Mouse (Mus musculus) forebrain, embryonic 14.5 days (tissue): Measurements from ENCODE around the gene Sec11a. TPM values are rescaled to one million over a fixed set of nuclear protein-coding genes. Genes with fewer than 3 reads are reported as not detected.
A peak's percentile ranks its signal among the peaks of the same experiment; 100 is the strongest.

Experiments used
- ATAC-seq: fragments of 200-750 bp; cut with Nextera tagmentation; 2 replicates; pipeline ENCODE4 v1.8.0; 2017; ENCODE audit warnings: mild to moderate bottlenecking, moderate library complexity
- DNase-seq: peaks from one replicate; pipeline ENCODE4 v3.0.0-alpha.2; 2015; ENCODE audit warnings: low spot score
- H3K27ac ChIP-seq: fragments of 300-500 bp; sonication (generic); 2 replicates; pipeline ENCODE4 v1.5.1; 2014; ENCODE audit warnings: low read depth, mild to moderate bottlenecking, control low read depth, low read length, moderate library complexity
- H3K27me3 ChIP-seq: fragments of 300-500 bp; sonication (generic); replicated peaks from 2 replicates; pipeline ENCODE4 v1.6.1; 2014; ENCODE audit warnings: low read length, control low read depth, mixed read lengths; ENCODE audit not compliant: control insufficient read depth, insufficient read depth
- H3K36me3 ChIP-seq: fragments of 300-500 bp; sonication (generic); 2 replicates; pipeline ENCODE4 v1.6.1; 2014; ENCODE audit warnings: low read length, control low read depth; ENCODE audit not compliant: control insufficient read depth, insufficient read depth
- H3K4me1 ChIP-seq: fragments of 300-500 bp; sonication (generic); 2 replicates; pipeline ENCODE4 v1.6.1; 2014; ENCODE audit warnings: antibody characterized with exemption, low read length, control low read depth; ENCODE audit not compliant: control insufficient read depth, insufficient read depth
- H3K4me2 ChIP-seq: fragments of 300-500 bp; sonication (generic); 2 replicates; pipeline ENCODE4 v1.6.1; 2014; ENCODE audit warnings: mild to moderate bottlenecking, control low read depth, low read length
- H3K4me3 ChIP-seq: fragments of 300-500 bp; sonication (generic); 2 replicates; pipeline ENCODE4 v1.5.1; 2014; ENCODE audit warnings: low read depth, low read length, control low read depth
- H3K9ac ChIP-seq: fragments of 300-500 bp; sonication (generic); 2 replicates; pipeline ENCODE4 v1.6.1; 2014; ENCODE audit warnings: mild to moderate bottlenecking, low read length, control low read depth, moderate library complexity
- H3K9me3 ChIP-seq: fragments of 300-500 bp; sonication (generic); replicated peaks from 2 replicates; pipeline ENCODE4 v1.6.1; 2016; ENCODE audit warnings: low read length, control low read depth, mixed read lengths; ENCODE audit not compliant: control insufficient read depth
- WGBS: fragments of 180-500 bp; shearing (Covaris S2); extraction: QIAGEN DNeasy Blood & Tissue Kit; methylation state at CpG from one replicate; pipeline ENCODE4 v1.1.7; 2014; 5-methylcytosine and 5-hydroxymethylcytosine counted together
- polyA plus RNA-seq: library from polyadenylated mRNA; unstranded; fragments of >200 nt; fragmentation: Nextera tagmentation; extraction: Ambion mirVana; gene quantifications from 2 replicates; pipeline ENCODE4 v1.2.1, GENCODE M21; 2014

Sec11a gene
- polyA plus RNA-seq, 1 experiment from 2014 or later, result 149 TPM

DNA sequence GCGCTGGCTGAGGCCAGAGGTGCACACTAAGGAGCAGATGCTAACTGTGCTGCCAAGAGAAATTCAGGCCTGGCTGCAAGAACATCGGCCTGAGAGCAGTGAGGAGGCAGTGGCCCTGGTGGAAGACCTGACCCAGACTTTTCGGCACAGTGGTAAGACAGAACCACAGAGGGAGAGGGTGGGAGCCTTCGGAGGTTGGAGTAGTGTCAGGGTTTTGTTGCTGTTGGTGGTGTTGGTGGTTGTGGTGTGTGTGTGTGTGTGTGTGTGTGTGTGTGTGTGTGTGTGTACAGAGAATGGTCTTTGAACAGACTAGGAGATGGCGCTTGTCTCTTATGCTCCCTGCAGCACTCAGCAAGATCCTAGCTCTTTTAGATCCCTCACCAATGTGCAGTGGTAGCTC, 84.1 kb downstream of the Sec11a start:
- H3K27ac ChIP-seq, result no peak overlapping the region
- peaks cover 17% of the 10 kb centered on the region for H3K4me1 ChIP-seq
- DNase-seq, result no peak
- no peaks in the 10 kb centered on the region for H3K27me3 ChIP-seq
- ATAC-seq, result no peak
- no peaks in the 10 kb centered on the region for H3K9me3 ChIP-seq
- H3K36me3 ChIP-seq, result peaks cover 52% of the 10 kb centered on the region
- H3K9ac ChIP-seq, result peak overlapping the region; percentile 17; the same call in 1 of the 2 replicates
- peak overlapping the region; percentile 78; the same call in 1 of the 2 replicates for H3K4me2 ChIP-seq
- H3K4me3 ChIP-seq, result no peak overlapping the region
- WGBS, result 92% methylated on average over 5 of the region's 5 CpGs

DNA sequence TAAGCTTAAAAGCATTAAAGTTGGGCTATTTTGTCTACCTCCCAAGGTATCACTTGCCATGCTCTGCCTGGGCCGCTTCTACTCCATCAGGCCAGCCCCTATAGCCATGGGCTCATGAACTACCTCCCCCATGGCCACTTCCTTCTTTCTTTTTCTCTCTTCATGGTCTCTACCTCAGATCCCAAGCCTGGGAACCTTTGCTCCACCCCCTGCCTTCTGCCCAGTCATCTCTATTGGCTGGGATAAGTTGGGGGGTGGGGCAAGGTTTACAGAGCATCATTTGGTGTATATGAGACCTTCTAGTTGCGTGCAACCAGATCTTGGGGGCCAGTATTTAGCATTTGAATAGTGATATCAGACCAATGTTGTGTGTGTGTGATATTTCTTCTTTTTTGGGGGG, 85.1 kb downstream of the Sec11a start:
- 83% methylated on average over 2 of the region's 2 CpGs for WGBS
- no peak overlapping the region for H3K27ac ChIP-seq
- H3K36me3 ChIP-seq, result peaks cover 41% of the 10 kb centered on the region
- no peaks in the 10 kb centered on the region for H3K9me3 ChIP-seq
- no peaks in the 10 kb centered on the region for H3K27me3 ChIP-seq
- H3K4me1 ChIP-seq, result peaks cover 17% of the 10 kb centered on the region
- H3K4me2 ChIP-seq, result peak overlapping the region; percentile 78
- ATAC-seq (no peak), DNase-seq (no peak)
- no peak overlapping the region for H3K4me3 ChIP-seq
- no peak overlapping the region for H3K9ac ChIP-seq

GRCm38 (mm10) chr7:80860729-80861274, 86.8 kb downstream of the Sec11a start, which contains the start of gene Zscan2:
TSS of gene Zscan2 (plus strand) at chr7:80860920.
- DNase-seq (peak; percentile 99), ATAC-seq (peak; percentile 98)
- no peaks in the 10 kb centered on the region for H3K9me3 ChIP-seq
- peak within 1 kb of the TSS; percentile 91 for H3K27ac ChIP-seq
- no peaks in the 10 kb centered on the region for H3K27me3 ChIP-seq
- peaks cover 27% of the 10 kb centered on the region for H3K36me3 ChIP-seq
- H3K4me3 ChIP-seq, result peak within 1 kb of the TSS; percentile 83
- H3K4me1 ChIP-seq, result peaks cover 17% of the 10 kb centered on the region
- under 1% methylated on average over 40 of the region's 40 CpGs for WGBS
- H3K4me2 ChIP-seq, result peak within 1 kb of the TSS; percentile 90
- peak within 1 kb of the TSS; percentile 96 for H3K9ac ChIP-seq

DNA sequence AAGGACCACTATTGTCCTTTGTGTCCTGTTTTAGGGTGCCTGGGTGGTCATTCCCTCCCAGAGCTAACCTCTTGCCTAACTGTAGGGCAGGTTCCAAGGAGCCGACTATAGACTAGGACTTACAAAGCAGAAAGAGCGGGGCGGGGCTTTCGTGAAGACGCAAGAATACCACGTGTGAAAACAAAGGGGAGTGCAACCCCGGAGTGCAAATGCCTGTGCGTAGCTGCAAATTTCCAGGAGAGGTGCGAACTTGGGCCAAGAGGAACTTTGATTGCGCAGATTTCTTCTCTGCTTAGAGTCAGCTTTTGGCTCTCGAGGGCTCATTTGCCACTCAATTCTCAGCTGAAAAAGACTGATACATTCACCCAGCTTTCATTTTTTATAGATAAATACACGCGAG, 87.4 kb downstream of the Sec11a start:
- Histone ChIP-seq H3K27ac (peak overlapping the region; percentile 48), H3K27me3 (no peaks in the 10 kb centered on the region), H3K4me1 (peaks cover 17% of the 10 kb centered on the region), H3K36me3 (peaks cover 21% of the 10 kb centered on the region), H3K4me3 (peak overlapping the region; percentile 83), H3K9me3 (no peaks in the 10 kb centered on the region), H3K9ac (peak overlapping the region; percentile 96), H3K4me2 (peak overlapping the region; percentile 90)
- peak; percentile 92 for DNase-seq
- ATAC-seq, result peak; percentile 80
- under 1% methylated on average over 13 of the region's 13 CpGs for WGBS

DNA sequence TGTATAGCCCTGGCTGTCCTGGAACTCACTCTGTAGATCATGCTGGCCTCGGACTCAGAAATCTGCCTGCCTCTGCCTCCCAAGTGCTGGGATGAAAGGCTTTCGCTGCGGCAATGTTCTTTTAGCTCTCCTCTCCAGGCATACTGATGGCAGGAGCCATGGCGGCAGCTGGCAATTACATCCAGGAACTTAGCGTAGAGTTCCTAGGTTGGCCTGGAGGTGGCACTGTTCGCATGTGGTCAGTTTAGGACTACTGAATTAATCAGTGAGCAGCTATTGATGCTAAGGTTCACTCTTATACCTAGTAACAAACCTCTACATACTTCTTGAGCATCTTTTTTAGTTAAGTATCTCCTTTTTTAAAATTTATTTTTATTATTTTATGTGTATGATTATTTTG, 90.4 kb downstream of the Sec11a start:
- ATAC-seq, result no peak
- H3K4me1 ChIP-seq, result peaks cover 7% of the 10 kb centered on the region
- peak; percentile 77 for DNase-seq
- no peaks in the 10 kb centered on the region for H3K36me3 ChIP-seq
- H3K4me3 ChIP-seq, result no peak overlapping the region
- no peaks in the 10 kb centered on the region for H3K27me3 ChIP-seq
- H3K4me2 ChIP-seq, result no peak overlapping the region
- H3K9me3 ChIP-seq, result no peaks in the 10 kb centered on the region
- no peak overlapping the region for H3K27ac ChIP-seq
- H3K9ac ChIP-seq, result no peak overlapping the region
- 32% methylated on average over 6 of the region's 6 CpGs for WGBS

- Histone ChIP-seq H3K4me1 (no peaks in the 10 kb centered on the region), H3K9ac (no peak overlapping the region), H3K27me3 (no peaks in the 10 kb centered on the region), H3K4me3 (no peak overlapping the region), H3K9me3 (no peaks in the 10 kb centered on the region), H3K4me2 (no peak overlapping the region), H3K36me3 (no peaks in the 10 kb centered on the region), H3K27ac (no peak overlapping the region)
- no peak for ATAC-seq
- no peak for DNase-seq
Measured at GRCm38 (mm10) chr7:80855316-80855715, 92.3 kb downstream of the Sec11a start.

Other genes with a start within 250 kb of the Sec11a start
- 16.5 and 21.5 TPM in 2 replicates for gene Iqgap1, start 121.8 kb downstream of the Sec11a start, polyA plus RNA-seq
- gene Zscan2, start 86.9 kb downstream of the Sec11a start, polyA plus RNA-seq, result 5.6 and 5.7 TPM in 2 replicates
- 36.3 and 38.1 TPM in 2 replicates for gene Wdr73, start 46.5 kb downstream of the Sec11a start, polyA plus RNA-seq
- gene Nmb, start 42.7 kb downstream of the Sec11a start, polyA plus RNA-seq, result 3.8 and 7.9 TPM in 2 replicates
- 5.8 and 9.3 TPM in 2 replicates for gene Zfp592, start 45.9 kb upstream of the Sec11a start, polyA plus RNA-seq
- gene Alpk3, start 109.8 kb upstream of the Sec11a start, polyA plus RNA-seq, result 0.04 and 0.06 TPM in 2 replicates
- gene Slc28a1, start 167.0 kb upstream of the Sec11a start, polyA plus RNA-seq, result not detected in 2 replicates